Mouse (Mus musculus): Measurements from ENCODE around the gene Ctnnd1. TPM values are rescaled to one million over a fixed set of nuclear protein-coding genes. Genes with fewer than 3 reads are reported as not detected.

Ctnnd1 gene
- total RNA-seq (2023): 1.4 TPM

GRCm38 (mm10) chr2:84650464-84651195, at the start of gene Ctnnd1:
TSS of gene Ctnnd1 (minus strand) at chr2:84650765.

GRCm38 (mm10) chr2:84679016-84679415, 28.5 kb upstream of the Ctnnd1 start, which contains the start of gene Tmx2:
TSS of gene Tmx2 (minus strand) at chr2:84679140.

GRCm38 (mm10) chr2:84677968-84678880, 27.7 kb upstream of the Ctnnd1 start, which contains the start of the genes Gm28635 and Med19:
TSS of gene Gm28635 (minus strand) at chr2:84678041.
TSS of gene Med19 (plus strand) at chr2:84678402.

GRCm38 (mm10) chr2:84670569-84670933, 20.0 kb upstream of the Ctnnd1 start, which contains the start of gene Selenoh:
TSS of gene Selenoh (minus strand) at chr2:84670770.

GRCm38 (mm10) chr2:84658806-84659205, 8.2 kb upstream of the Ctnnd1 start, which contains the start of gene Btbd18:
TSS of gene Btbd18 (plus strand) at chr2:84659079.

Other genes starting within 250 kb of the Ctnnd1 start
- gene Calcrl, start 225.4 kb downstream of the Ctnnd1 start, total RNA-seq (2023): 33.1 TPM
- 2.0 TPM for gene Tfpi, start 174.0 kb downstream of the Ctnnd1 start, total RNA-seq (2023)
- 0.18 TPM for gene Btbd18, start 8.3 kb upstream of the Ctnnd1 start, total RNA-seq (2023)
- 36.1 TPM for gene Selenoh, start 20.0 kb upstream of the Ctnnd1 start, total RNA-seq (2023)
- not detected for gene Gm28635, start 27.3 kb upstream of the Ctnnd1 start, total RNA-seq (2023)
- 12.3 TPM for gene Med19, start 27.6 kb upstream of the Ctnnd1 start, total RNA-seq (2023)
- 29.7 TPM for gene Tmx2, start 28.4 kb upstream of the Ctnnd1 start, total RNA-seq (2023)
- gene Zdhhc5, start 64.4 kb upstream of the Ctnnd1 start, total RNA-seq (2023): 53.3 TPM
- 28.8 TPM for gene Clp1, start 76.6 kb upstream of the Ctnnd1 start, total RNA-seq (2023)
- gene Ypel4, start 83.3 kb upstream of the Ctnnd1 start, total RNA-seq (2023): 1.9 TPM
- gene Gm19426, start 92.9 kb upstream of the Ctnnd1 start, total RNA-seq (2023): not detected
- not detected for gene Serping1, start 124.7 kb upstream of the Ctnnd1 start, total RNA-seq (2023)
- gene Ube2l6, start 148.1 kb upstream of the Ctnnd1 start, total RNA-seq (2023): 13.1 TPM
- not detected for gene Smtnl1, start 171.9 kb upstream of the Ctnnd1 start, total RNA-seq (2023)
- 9.4 TPM for gene Timm10, start 176.2 kb upstream of the Ctnnd1 start, total RNA-seq (2023)
- gene Slc43a1, start 188.1 kb upstream of the Ctnnd1 start, total RNA-seq (2023): 1.4 TPM
- gene Rtn4rl2, start 235.9 kb upstream of the Ctnnd1 start, total RNA-seq (2023): not detected